Mouse (Mus musculus) C2C12 (cell line): ENCODE measurements at regions not wholly inside any gene's neighbourhood (a gene's known extent, or its start where the extent isn't known, plus 50 kb on each side); places are given as distances from the start of the nearest gene placed in this dataset.

Experiments used
- CTCF ChIP-seq: IDR thresholded peaks from one replicate; pipeline ENCODE4 v1.5.1; 2011; ENCODE audit not compliant: control insufficient read depth, insufficient read depth, insufficient read length
- MAX ChIP-seq: IDR thresholded peaks from one replicate; pipeline ENCODE4 v1.6.1; 2011; ENCODE audit warnings: mild to moderate bottlenecking, control low read depth
- MYOG ChIP-seq: IDR thresholded peaks from one replicate; pipeline ENCODE4 v1.6.1; 2011; ENCODE audit not compliant: control insufficient read depth, insufficient read length; ENCODE audit errors: extremely low read depth

DNA sequence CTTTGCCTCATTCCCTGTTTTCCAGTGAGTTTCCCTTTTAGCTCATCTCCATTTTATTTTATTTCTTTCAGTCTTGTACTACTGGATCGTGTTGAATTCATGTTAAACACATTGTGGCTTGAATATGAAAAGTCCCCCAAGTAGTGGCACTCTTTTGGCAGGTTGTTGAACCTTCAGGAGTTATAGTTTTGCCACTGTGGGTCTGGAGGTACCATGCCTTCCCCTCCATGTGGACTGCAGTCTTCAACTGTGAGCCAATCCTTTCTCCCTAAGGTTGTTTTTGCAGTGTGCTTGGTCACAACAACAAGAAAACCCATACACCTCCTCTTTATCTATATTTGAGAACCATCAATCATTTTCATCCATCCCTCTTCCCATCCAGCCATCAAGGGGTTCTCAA lies 88.9 kb upstream of the Nrp1 start:
- TF ChIP-seq CTCF (no peak), MYOG (no peak), MAX (no peak)
